Mouse (Mus musculus): ENCODE results near the gene Fignl2.

- TF ChIP-seq CTCF (IDR thresholded peaks at IDR 0.05) = no peak
- TF ChIP-seq EP300 (IDR thresholded peaks at IDR 0.05) = no peak
Observed at GRCm38 (mm10) chr15:101125561-101125960, 47.2 kb upstream of the Fignl2 start.
